Mouse (Mus musculus): ENCODE data around the gene Cyp4f39.

GRCm38 (mm10) chr17:32452482-32452881 lies at the start of gene Cyp4f39:
- TF ChIP-seq TCF12 (IDR thresholded peaks at IDR 0.05; ENCODE audit: insufficient read depth, poor library complexity, severe bottlenecking) (no peak), POLR2A (IDR thresholded peaks at IDR 0.05; ENCODE audit: insufficient read length, low read depth) (no peak), CEBPB (IDR thresholded peaks at IDR 0.05; ENCODE audit: insufficient read depth, poor library complexity, severe bottlenecking) (no peak), USF1 (IDR thresholded peaks at IDR 0.05; ENCODE audit: low read depth) (no peak), E2F4 (IDR thresholded peaks at IDR 0.05; ENCODE audit: insufficient read depth) (no peak), POLR2AphosphoS2 (IDR thresholded peaks at IDR 0.05; ENCODE audit: insufficient read length, low read depth) (no peak), MAX (IDR thresholded peaks at IDR 0.05; ENCODE audit: low read depth) (no peak), MYOG (IDR thresholded peaks at IDR 0.05; ENCODE audit: control insufficient read depth in 1 of 3, insufficient read depth in 1 of 3, insufficient read length in 2 of 3, low read depth in 2 of 3) (no peak)
